Mouse (Mus musculus): ENCODE measurements around the gene 1700057G04Rik. TPM values are rescaled to one million over a fixed set of nuclear protein-coding genes. Genes with fewer than 3 reads are reported as not detected.

1700057G04Rik gene
- total and polyA plus RNA-seq, 2 experiments = not detected

DNA sequence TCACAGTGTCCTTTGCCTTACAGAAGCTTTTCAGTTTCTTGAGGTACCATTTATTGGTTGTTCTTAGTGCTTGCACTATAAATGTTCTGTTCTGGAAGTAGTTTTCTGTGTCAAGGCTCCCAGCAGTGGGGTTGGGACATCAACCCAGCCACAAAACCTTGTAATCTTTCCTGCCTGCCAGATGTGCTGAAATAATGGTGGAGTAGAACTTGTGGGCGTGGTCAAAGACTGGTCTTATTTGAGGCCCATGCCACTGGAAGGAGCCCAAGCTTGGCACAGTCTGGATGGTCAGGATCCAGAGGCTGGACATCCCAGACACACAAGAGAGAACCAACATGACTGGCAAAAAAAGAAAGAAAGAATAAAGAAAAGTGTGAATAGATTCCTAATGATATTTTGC is 78.2 kb downstream of the 1700057G04Rik start:
- 94% methylated on average over 1 of the region's 1 CpGs for WGBS
- Histone ChIP-seq H3K4me3 (ENCODE audit: insufficient read depth, low read depth, low read length) (no peak overlapping the region), H3K9ac (ENCODE audit: low read depth, low read length) (no peak overlapping the region), H3K27ac (replicated peaks; ENCODE audit: insufficient read depth, low read depth, low read length) (no peak overlapping the region), H3K4me1 (ENCODE audit: control insufficient read depth, insufficient read depth, low read length) (peaks cover 2% of the 10 kb centered on the region), H3K27me3 (ENCODE audit: control insufficient read depth, insufficient read depth, low read length) (no peaks in the 10 kb centered on the region), H3K79me2 (ENCODE audit: control insufficient read depth, insufficient read depth, low read length) (no peaks in the 10 kb centered on the region), H3K36me3 (ENCODE audit: control insufficient read depth, insufficient read depth, low read length) (no peaks in the 10 kb centered on the region)
- no peak for DNase-seq (ENCODE audit: extremely low read depth, low read depth, low spot score)
- TF ChIP-seq CTCF (IDR thresholded peaks at IDR 0.05; ENCODE audit: low read depth, low read length) (no peak), POLR2A (IDR thresholded peaks at IDR 0.05; ENCODE audit: extremely low read depth, insufficient read depth, low read length) (no peak)

DNA sequence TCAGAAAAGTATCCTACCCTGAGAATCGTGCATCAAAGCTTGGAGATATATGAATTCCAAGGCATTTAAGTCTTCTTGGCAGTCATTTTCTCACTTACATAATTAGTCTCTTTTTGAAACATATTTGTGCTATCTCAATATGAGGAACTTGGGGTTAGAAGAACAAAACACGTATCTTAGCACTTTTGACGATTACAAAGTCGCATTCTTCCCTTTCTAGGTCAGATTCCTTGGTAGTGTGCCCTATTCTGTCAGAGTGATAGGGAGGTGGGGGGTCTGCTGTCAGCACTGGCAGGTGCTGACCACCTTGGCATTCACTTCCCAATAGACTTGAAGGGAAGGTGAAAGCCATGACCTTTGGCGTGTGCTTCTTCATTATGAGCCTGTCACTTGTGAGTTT is 93.5 kb downstream of the 1700057G04Rik start:
- no peak overlapping the region for H3K27ac ChIP-seq (replicated peaks; ENCODE audit: insufficient read depth, low read depth, low read length)
- WGBS = 82% methylated on average over 5 of the region's 5 CpGs

More for the DNA sequence above, 93.5 kb downstream of the 1700057G04Rik start:
- Histone ChIP-seq H3K9ac (ENCODE audit: low read depth, low read length) (no peak overlapping the region), H3K4me1 (ENCODE audit: control insufficient read depth, insufficient read depth, low read length) (no peaks in the 10 kb centered on the region), H3K27me3 (ENCODE audit: control insufficient read depth, insufficient read depth, low read length) (no peaks in the 10 kb centered on the region), H3K36me3 (ENCODE audit: control insufficient read depth, insufficient read depth, low read length) (no peaks in the 10 kb centered on the region), H3K4me3 (ENCODE audit: insufficient read depth, low read depth, low read length) (no peak overlapping the region), H3K79me2 (ENCODE audit: control insufficient read depth, insufficient read depth, low read length) (no peaks in the 10 kb centered on the region)
- TF ChIP-seq CTCF (IDR thresholded peaks at IDR 0.05; ENCODE audit: low read depth, low read length) (no peak), POLR2A (IDR thresholded peaks at IDR 0.05; ENCODE audit: extremely low read depth, insufficient read depth, low read length) (no peak)
- no peak for DNase-seq (ENCODE audit: extremely low read depth, low read depth, low spot score)

Other genes with a start within 250 kb of the 1700057G04Rik start
- not detected in 2 replicates for gene Plscr5, start 116.4 kb upstream of the 1700057G04Rik start, total RNA-seq (2014; rRNA removed)
- not detected in 2 replicates for gene Plscr5, start 116.4 kb upstream of the 1700057G04Rik start, polyA plus RNA-seq (2012; rRNA removed)
- gene Plscr1, start 59.6 kb upstream of the 1700057G04Rik start, total RNA-seq (2014; rRNA removed) = 13.5 and 18.3 TPM in 2 replicates
- 7.1 and 9.9 TPM in 2 replicates for gene Plscr1, start 59.6 kb upstream of the 1700057G04Rik start, polyA plus RNA-seq (2012; rRNA removed)
- 27.4 and 51.6 TPM in 2 replicates for gene Plscr2, start 33.8 kb upstream of the 1700057G04Rik start, total RNA-seq (2014; rRNA removed)
- 13.6 and 13.9 TPM in 2 replicates for gene Plscr2, start 33.8 kb upstream of the 1700057G04Rik start, polyA plus RNA-seq (2012; rRNA removed)
- 2.1 and 2.6 TPM in 2 replicates for gene Plscr4, start 148.0 kb downstream of the 1700057G04Rik start, total RNA-seq (2014; rRNA removed)
- gene Plscr4, start 148.0 kb downstream of the 1700057G04Rik start, polyA plus RNA-seq (2012; rRNA removed) = 0.87 and 1.6 TPM in 2 replicates
- gene Plod2, start 232.8 kb downstream of the 1700057G04Rik start, total RNA-seq (2014; rRNA removed) = 1.1 and 1.7 TPM in 2 replicates
- gene Plod2, start 232.8 kb downstream of the 1700057G04Rik start, polyA plus RNA-seq (2012; rRNA removed) = 0.14 and 0.26 TPM in 2 replicates

All from liver, adult 2 months (tissue).